Mouse (Mus musculus): Measurements from ENCODE around the gene Trappc1. TPM values are rescaled to one million over a fixed set of nuclear protein-coding genes. Genes with fewer than 3 reads are reported as not detected.

The Trappc1 gene
- polyA plus RNA-seq, 1 experiment from 2014 or later: 183 TPM

- Histone ChIP-seq H3K4me2 (peak overlapping the region; percentile 88), H3K9ac (peak overlapping the region; percentile 59), H3K9me3 (no peaks in the 10 kb centered on the region), H3K27me3 (no peaks in the 10 kb centered on the region), H3K27ac (replicated peaks) (peak overlapping the region; percentile 100), H3K4me1 (replicated peaks) (peaks cover 48% of the 10 kb centered on the region), H3K4me3 (peak overlapping the region; percentile 91), H3K36me3 (peaks cover 29% of the 10 kb centered on the region)
- ATAC-seq (ENCODE audit: low FRiP score, low read depth): 0 out of 2 replicates have a peak, but pooled peaks have one; percentile 4
- 19% methylated on average over 6 of the region's 6 CpGs for WGBS
Observed at GRCm38 (mm10) chr11:69365722-69366121, 41.9 kb downstream of the Trappc1 start.

DNA sequence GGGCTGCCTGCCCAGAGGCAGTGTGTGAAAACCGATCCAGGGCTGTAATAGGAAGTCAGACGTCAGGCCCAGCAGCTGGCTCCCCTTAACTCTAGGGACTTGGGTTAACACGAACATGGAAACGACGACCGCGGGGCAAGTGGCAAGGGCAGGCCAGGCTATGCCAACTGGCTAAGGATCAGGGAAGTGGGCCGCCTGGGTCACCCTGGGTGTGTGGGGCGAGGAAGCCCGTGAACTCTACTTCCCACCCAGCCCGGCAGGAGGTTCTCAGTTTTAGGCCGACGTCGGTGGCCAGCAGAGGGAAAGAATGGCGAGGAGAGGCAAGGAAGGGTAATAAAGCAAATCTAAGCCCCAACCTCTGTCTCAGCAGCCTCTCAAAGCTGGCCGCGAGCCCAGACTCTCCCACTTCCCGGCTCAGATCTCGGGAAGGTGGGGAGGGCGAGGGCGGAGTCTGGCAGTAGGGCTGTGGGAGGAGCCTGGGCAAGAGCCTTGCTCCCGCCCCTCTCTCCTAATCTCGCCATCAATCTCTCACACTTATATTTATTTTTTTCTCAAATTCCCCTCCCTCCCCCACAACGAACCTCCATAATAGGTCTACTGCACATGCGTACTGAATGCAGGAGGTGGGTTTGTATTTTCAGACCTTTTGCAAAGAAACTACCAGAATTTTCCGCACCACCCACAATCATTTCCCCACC, 42.5 kb downstream of the Trappc1 start:
- Histone ChIP-seq H3K9ac (peak overlapping the region; percentile 99), H3K27ac (replicated peaks) (peak overlapping the region; percentile 100), H3K4me1 (replicated peaks) (peaks cover 54% of the 10 kb centered on the region), H3K4me3 (peak overlapping the region; percentile 91), H3K9me3 (no peaks in the 10 kb centered on the region), H3K27me3 (no peaks in the 10 kb centered on the region), H3K36me3 (peaks cover 23% of the 10 kb centered on the region), H3K4me2 (peak overlapping the region; percentile 88)
- under 1% methylated on average over 26 of the region's 26 CpGs for WGBS
- peak; percentile 89 for ATAC-seq (ENCODE audit: low FRiP score, low read depth)

GRCm38 (mm10) chr11:69366855-69367615, 43.3 kb downstream of the Trappc1 start:
- H3K27ac ChIP-seq (replicated peaks): peak overlapping the region; percentile 100
- peaks cover 16% of the 10 kb centered on the region for H3K36me3 ChIP-seq
- peaks cover 57% of the 10 kb centered on the region for H3K4me1 ChIP-seq (replicated peaks)
- H3K4me2 ChIP-seq: peak overlapping the region; percentile 88
- no peaks in the 10 kb centered on the region for H3K27me3 ChIP-seq
- ATAC-seq (ENCODE audit: low FRiP score, low read depth): no peak
- H3K9ac ChIP-seq: peak overlapping the region; percentile 99
- H3K9me3 ChIP-seq: no peaks in the 10 kb centered on the region
- peak overlapping the region; percentile 91 for H3K4me3 ChIP-seq
- WGBS: under 1% methylated on average over 22 of the region's 22 CpGs

DNA sequence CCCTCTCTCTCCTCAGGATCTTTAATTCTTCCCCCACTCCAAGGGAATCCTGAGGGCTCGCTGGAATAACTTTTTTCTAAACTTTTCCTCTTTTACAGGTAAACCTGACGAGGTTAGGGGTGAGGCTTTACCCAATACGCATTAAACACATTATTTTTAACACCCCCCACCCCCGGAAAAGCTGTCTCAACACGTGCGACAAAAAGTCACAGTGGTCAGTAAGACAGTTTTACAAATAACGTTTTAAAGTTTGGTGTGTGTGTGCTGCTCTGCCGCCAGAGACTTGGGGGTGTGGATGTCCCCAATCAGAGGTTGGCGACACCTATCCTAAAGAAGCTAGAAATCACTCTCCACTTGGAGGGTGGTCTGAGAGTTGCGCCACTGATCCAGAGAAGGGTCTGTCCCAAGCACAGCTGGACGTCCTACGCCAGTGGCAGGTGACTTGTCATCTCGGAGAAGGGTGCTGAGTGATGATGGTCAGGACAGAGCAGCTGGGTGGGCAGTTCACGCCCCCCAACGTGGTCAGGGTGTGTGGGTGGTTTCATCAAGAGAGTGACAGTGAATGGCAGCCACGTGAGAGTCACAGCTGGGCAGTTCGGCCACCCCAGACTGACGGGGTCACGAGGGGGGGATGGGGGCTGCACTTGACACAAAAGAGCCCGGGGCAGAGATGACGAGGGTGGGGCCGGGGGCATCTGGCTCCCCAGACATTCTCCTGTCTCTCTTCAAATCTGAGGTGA, 44.0 kb downstream of the Trappc1 start:
- peak overlapping the region; percentile 88 for H3K4me2 ChIP-seq
- H3K9me3 ChIP-seq: no peaks in the 10 kb centered on the region
- H3K4me3 ChIP-seq: peak overlapping the region; percentile 91
- H3K9ac ChIP-seq: peak overlapping the region; percentile 99
- H3K27me3 ChIP-seq: no peaks in the 10 kb centered on the region
- no peak for ATAC-seq (ENCODE audit: low FRiP score, low read depth)
- WGBS: under 1% methylated on average over 22 of the region's 22 CpGs
- H3K36me3 ChIP-seq: peaks cover 10% of the 10 kb centered on the region
- peaks cover 62% of the 10 kb centered on the region for H3K4me1 ChIP-seq (replicated peaks)
- peak overlapping the region; percentile 100 for H3K27ac ChIP-seq (replicated peaks)

- Histone ChIP-seq H3K9me3 (no peaks in the 10 kb centered on the region), H3K4me3 (peak overlapping the region; percentile 91), H3K27me3 (no peaks in the 10 kb centered on the region), H3K27ac (replicated peaks) (peak overlapping the region; percentile 100), H3K9ac (peak overlapping the region; percentile 99), H3K4me1 (replicated peaks) (peaks cover 62% of the 10 kb centered on the region), H3K4me2 (peak overlapping the region; percentile 88), H3K36me3 (peaks cover 2% of the 10 kb centered on the region)
- under 1% methylated on average over 38 of the region's 106 CpGs for WGBS
- ATAC-seq (ENCODE audit: low FRiP score, low read depth): peak; percentile 14; the same call in 1 of the 2 replicates
Observed at GRCm38 (mm10) chr11:69368356-69369214, 44.8 kb downstream of the Trappc1 start.

DNA sequence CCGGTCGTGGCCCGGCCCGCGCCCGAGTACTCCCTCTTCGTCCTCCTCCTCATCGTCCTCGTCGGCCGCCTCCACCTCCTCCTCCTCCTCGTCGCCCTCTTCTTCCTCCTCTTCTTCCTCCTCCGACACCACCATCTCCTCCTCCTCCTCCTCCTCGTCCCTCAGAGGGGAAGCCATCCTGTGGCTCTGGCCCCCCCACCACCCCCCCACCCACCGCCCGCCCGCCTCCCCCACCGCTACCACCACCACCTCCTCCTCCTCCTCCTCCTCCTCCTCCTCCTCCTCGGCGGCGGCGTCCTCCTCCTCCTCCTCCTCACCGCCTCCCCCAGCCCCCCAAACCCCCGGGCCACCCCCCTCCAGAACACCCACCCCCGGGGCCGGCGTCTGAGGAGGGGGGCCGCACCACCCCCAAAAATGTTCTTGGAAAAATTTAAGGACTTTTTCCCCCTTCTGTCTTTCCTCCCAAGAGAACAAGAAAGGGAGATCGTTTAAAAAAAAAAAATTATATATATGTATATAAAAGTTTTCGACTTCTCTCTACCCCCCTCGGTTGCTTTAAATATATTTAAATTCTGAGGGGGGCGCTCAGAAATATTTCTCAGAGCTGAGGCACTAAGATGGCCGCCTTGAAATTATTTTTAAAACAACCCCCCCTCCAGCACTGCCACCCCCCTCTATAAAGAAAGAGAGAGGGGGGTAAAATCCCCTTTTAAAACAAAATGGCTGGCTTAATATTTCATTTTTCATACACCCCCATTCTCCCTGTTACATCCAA, 45.6 kb downstream of the Trappc1 start, which contains the start of gene Chd3:
Gene Chd3 (minus strand): TSS at position 192 of the 775 bp plus-strand sequence.
- no peak for ATAC-seq (ENCODE audit: low FRiP score, low read depth)
- WGBS: 2% methylated on average over 10 of the region's 34 CpGs

DNA sequence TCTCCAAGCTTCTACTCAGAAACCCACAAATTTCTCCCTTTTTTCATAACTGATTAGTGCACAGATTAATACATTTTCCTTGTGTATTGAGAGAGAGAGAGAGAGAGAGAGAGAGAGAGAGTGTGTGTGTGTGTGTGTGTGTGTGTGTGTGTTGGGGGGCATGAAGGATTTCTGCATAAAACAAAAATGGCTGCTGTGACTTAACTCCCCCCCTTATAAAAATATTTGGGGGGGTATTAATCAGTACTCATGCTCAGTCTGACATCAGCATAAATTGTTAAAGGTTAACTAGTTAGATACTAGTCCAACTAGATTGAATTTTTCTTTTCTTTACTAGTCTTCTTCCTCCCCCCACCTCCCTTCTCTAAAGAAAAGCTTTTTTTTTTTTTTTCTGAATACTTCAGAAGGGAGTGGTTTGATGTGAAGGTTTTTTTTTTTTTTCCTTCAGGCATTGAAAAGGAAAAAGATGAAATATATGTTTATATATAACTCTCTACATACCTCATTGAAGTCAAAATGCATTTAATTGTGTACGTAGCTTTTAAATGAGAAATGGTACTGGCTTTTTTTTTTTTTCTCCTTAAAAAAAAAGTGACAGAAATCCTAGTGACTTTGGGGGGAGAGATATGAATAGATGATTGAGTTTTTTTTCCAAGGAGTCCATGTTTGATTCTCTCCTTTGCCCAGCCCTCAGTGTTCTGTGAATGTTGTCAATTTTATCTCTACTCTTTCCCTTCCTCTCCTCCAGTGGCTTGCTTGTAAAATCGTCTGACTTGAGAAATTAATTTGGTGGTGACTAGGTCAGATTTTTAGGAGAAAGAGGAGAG, 46.4 kb downstream of the Trappc1 start:
- Histone ChIP-seq H3K9me3 (no peaks in the 10 kb centered on the region), H3K36me3 (no peaks in the 10 kb centered on the region), H3K4me1 (replicated peaks) (peaks cover 51% of the 10 kb centered on the region), H3K4me3 (peak overlapping the region; percentile 91), H3K4me2 (peak overlapping the region; percentile 88), H3K27me3 (no peaks in the 10 kb centered on the region), H3K9ac (peak overlapping the region; percentile 99), H3K27ac (replicated peaks) (peak overlapping the region; percentile 100)
- ATAC-seq (ENCODE audit: low FRiP score, low read depth): no peak
- 14% methylated on average over 2 of the region's 2 CpGs for WGBS

More for the DNA sequence above, 45.6 kb downstream of the Trappc1 start, which contains the start of gene Chd3:
- Histone ChIP-seq H3K36me3 (no peaks in the 10 kb centered on the region), H3K4me3 (peak within 1 kb of the TSS; percentile 91), H3K9ac (peak within 1 kb of the TSS; percentile 99), H3K4me2 (peak within 1 kb of the TSS; percentile 88), H3K27ac (replicated peaks) (peak within 1 kb of the TSS; percentile 100), H3K9me3 (no peaks in the 10 kb centered on the region), H3K27me3 (no peaks in the 10 kb centered on the region), H3K4me1 (replicated peaks) (peaks cover 59% of the 10 kb centered on the region)

DNA sequence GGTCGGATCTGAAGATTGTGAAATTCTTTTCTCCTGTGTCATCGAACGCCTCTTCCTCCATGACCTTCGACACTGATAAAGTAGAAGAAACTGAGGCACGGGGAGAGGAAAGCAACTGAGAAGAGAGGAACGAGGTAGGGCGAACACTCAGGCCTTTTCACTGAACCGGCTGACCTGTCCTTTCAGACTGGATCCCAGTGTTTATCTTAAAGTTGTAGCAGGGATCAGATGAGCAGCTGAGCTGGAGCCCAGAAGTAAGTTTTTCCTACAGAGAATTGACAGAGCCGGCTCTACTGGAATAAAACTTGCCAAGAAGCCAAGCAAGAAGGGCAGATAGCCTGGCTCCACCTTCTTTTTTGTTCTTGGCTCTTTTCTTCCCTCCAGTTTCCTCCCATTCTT, 47.0 kb downstream of the Trappc1 start:
- ATAC-seq (ENCODE audit: low FRiP score, low read depth): no peak
- Histone ChIP-seq H3K27me3 (no peaks in the 10 kb centered on the region), H3K4me3 (peak overlapping the region; percentile 8; the same call in 1 of the 2 replicates), H3K4me1 (replicated peaks) (peaks cover 44% of the 10 kb centered on the region), H3K9ac (no peak overlapping the region), H3K27ac (replicated peaks) (peak overlapping the region; percentile 75), H3K4me2 (peak overlapping the region; percentile 45), H3K9me3 (no peaks in the 10 kb centered on the region), H3K36me3 (no peaks in the 10 kb centered on the region)
- WGBS: 12% methylated on average over 9 of the region's 9 CpGs

GRCm38 (mm10) chr11:69371601-69372000, 47.8 kb downstream of the Trappc1 start:
- ATAC-seq (ENCODE audit: low FRiP score, low read depth): no peak
- Histone ChIP-seq H3K4me3 (no peak overlapping the region; the same call in 1 of the 2 replicates), H3K27ac (replicated peaks) (peak overlapping the region; percentile 75), H3K4me2 (peak overlapping the region; percentile 45), H3K4me1 (replicated peaks) (peaks cover 39% of the 10 kb centered on the region), H3K9me3 (no peaks in the 10 kb centered on the region), H3K36me3 (no peaks in the 10 kb centered on the region), H3K27me3 (no peaks in the 10 kb centered on the region), H3K9ac (peak overlapping the region; percentile 24; the same call in 1 of the 2 replicates)
- 19% methylated on average over 12 of the region's 12 CpGs for WGBS
